Mouse (Mus musculus): ENCODE measurements at regions not wholly inside any gene's neighbourhood (a gene's known extent, or its start where the extent isn't known, plus 50 kb on each side); places are given as distances from the start of the nearest gene placed in this dataset.

DNA sequence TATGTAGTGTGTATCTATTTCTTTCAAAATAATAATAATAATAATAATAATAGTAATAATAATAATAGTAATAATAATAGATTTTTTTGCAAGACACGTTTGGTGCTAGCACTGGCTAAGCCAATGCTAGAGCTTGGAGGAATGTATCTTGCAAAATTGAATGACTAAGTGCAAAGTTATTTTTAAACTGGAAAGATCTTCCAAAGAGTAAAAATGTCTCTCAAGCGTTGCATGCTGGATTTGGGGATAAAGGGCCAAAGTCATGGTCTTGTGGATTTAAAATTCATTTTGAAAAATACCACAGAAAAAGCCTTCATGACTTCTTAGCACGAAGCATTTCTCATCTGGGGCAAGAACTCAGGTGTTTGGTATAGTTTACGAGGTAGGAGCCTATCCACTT lies 365.3 kb upstream of the Fam98a start:
- Histone ChIP-seq H3K4me2 (ENCODE audit: low read depth, low read length) (no peak overlapping the region), H3K27me3 (ENCODE audit: control insufficient read depth, insufficient read depth, low read length) (no peaks in the 10 kb centered on the region), H3K9me3 (replicated peaks; ENCODE audit: control insufficient read depth, low read length) (no peaks in the 10 kb centered on the region), H3K9ac (replicated peaks; ENCODE audit: low read depth, low read length) (no peak overlapping the region), H3K36me3 (replicated peaks; ENCODE audit: control insufficient read depth, insufficient read depth, low read length) (no peaks in the 10 kb centered on the region), H3K27ac (ENCODE audit: low read depth) (no peak overlapping the region), H3K4me3 (ENCODE audit: low read depth, low read length) (no peak overlapping the region), H3K4me1 (ENCODE audit: control insufficient read depth, insufficient read depth) (no peaks in the 10 kb centered on the region)
- no peak for ATAC-seq (ENCODE audit: insufficient read depth, low read depth)
- DNase-seq (ENCODE audit: low spot score): no peak
- WGBS: 66% methylated on average over 4 of the region's 4 CpGs
- TF ChIP-seq EP300 (IDR thresholded peaks at IDR 0.05; ENCODE audit: low read depth) (no peak), CTCF (IDR thresholded peaks at IDR 0.05; ENCODE audit: low read depth) (no peak)

GRCm38 (mm10) chr17:75916590-75916989 lies 364.8 kb upstream of the Fam98a start:
- Histone ChIP-seq H3K4me3 (ENCODE audit: low read depth, low read length) (no peak overlapping the region), H3K4me2 (ENCODE audit: low read depth, low read length) (no peak overlapping the region), H3K36me3 (replicated peaks; ENCODE audit: control insufficient read depth, insufficient read depth, low read length) (no peaks in the 10 kb centered on the region), H3K9ac (replicated peaks; ENCODE audit: low read depth, low read length) (no peak overlapping the region), H3K4me1 (ENCODE audit: control insufficient read depth, insufficient read depth) (no peaks in the 10 kb centered on the region), H3K9me3 (replicated peaks; ENCODE audit: control insufficient read depth, low read length) (no peaks in the 10 kb centered on the region), H3K27ac (ENCODE audit: low read depth) (no peak overlapping the region), H3K27me3 (ENCODE audit: control insufficient read depth, insufficient read depth, low read length) (no peaks in the 10 kb centered on the region)
- ATAC-seq (ENCODE audit: insufficient read depth, low read depth) (no peak), DNase-seq (ENCODE audit: low spot score) (no peak)
- 70% methylated on average over 2 of the region's 2 CpGs for WGBS
- TF ChIP-seq EP300 (IDR thresholded peaks at IDR 0.05; ENCODE audit: low read depth): no peak
- no peak for TF ChIP-seq CTCF (IDR thresholded peaks at IDR 0.05; ENCODE audit: low read depth)

GRCm38 (mm10) chr17:75915256-75915655 lies 363.5 kb upstream of the Fam98a start:
- H3K4me1 ChIP-seq (ENCODE audit: control insufficient read depth, insufficient read depth): no peaks in the 10 kb centered on the region
- DNase-seq (ENCODE audit: low spot score) (no peak), ATAC-seq (ENCODE audit: insufficient read depth, low read depth) (no peak)
- no peaks in the 10 kb centered on the region for H3K9me3 ChIP-seq (replicated peaks; ENCODE audit: control insufficient read depth, low read length)
- WGBS: 76% methylated on average over 1 of the region's 1 CpGs
- no peak overlapping the region for H3K9ac ChIP-seq (replicated peaks; ENCODE audit: low read depth, low read length)
- no peak overlapping the region for H3K4me2 ChIP-seq (ENCODE audit: low read depth, low read length)
- H3K27ac ChIP-seq (ENCODE audit: low read depth): no peak overlapping the region
- no peaks in the 10 kb centered on the region for H3K36me3 ChIP-seq (replicated peaks; ENCODE audit: control insufficient read depth, insufficient read depth, low read length)
- no peak for TF ChIP-seq EP300 (IDR thresholded peaks at IDR 0.05; ENCODE audit: low read depth)
- TF ChIP-seq CTCF (IDR thresholded peaks at IDR 0.05; ENCODE audit: low read depth): no peak
- H3K4me3 ChIP-seq (ENCODE audit: low read depth, low read length): no peak overlapping the region
- no peaks in the 10 kb centered on the region for H3K27me3 ChIP-seq (ENCODE audit: control insufficient read depth, insufficient read depth, low read length)

- TF ChIP-seq CTCF (IDR thresholded peaks at IDR 0.05; ENCODE audit: low read depth) (no peak), EP300 (IDR thresholded peaks at IDR 0.05; ENCODE audit: low read depth) (no peak)
- Histone ChIP-seq H3K4me3 (ENCODE audit: low read depth, low read length) (no peak overlapping the region), H3K4me2 (ENCODE audit: low read depth, low read length) (no peak overlapping the region), H3K27me3 (ENCODE audit: control insufficient read depth, insufficient read depth, low read length) (no peaks in the 10 kb centered on the region), H3K9ac (replicated peaks; ENCODE audit: low read depth, low read length) (no peak overlapping the region), H3K36me3 (replicated peaks; ENCODE audit: control insufficient read depth, insufficient read depth, low read length) (no peaks in the 10 kb centered on the region), H3K27ac (ENCODE audit: low read depth) (no peak overlapping the region), H3K4me1 (ENCODE audit: control insufficient read depth, insufficient read depth) (no peaks in the 10 kb centered on the region), H3K9me3 (replicated peaks; ENCODE audit: control insufficient read depth, low read length) (no peaks in the 10 kb centered on the region)
- WGBS: 72% methylated on average over 3 of the region's 3 CpGs
- no peak for ATAC-seq (ENCODE audit: insufficient read depth, low read depth)
- no peak for DNase-seq (ENCODE audit: low spot score)
Measured at GRCm38 (mm10) chr17:75907085-75907484, 355.3 kb upstream of the Fam98a start.

- Histone ChIP-seq H3K9ac (replicated peaks; ENCODE audit: low read depth, low read length) (no peak overlapping the region), H3K4me1 (ENCODE audit: control insufficient read depth, insufficient read depth) (no peaks in the 10 kb centered on the region), H3K36me3 (replicated peaks; ENCODE audit: control insufficient read depth, insufficient read depth, low read length) (no peaks in the 10 kb centered on the region), H3K9me3 (replicated peaks; ENCODE audit: control insufficient read depth, low read length) (no peaks in the 10 kb centered on the region), H3K27me3 (ENCODE audit: control insufficient read depth, insufficient read depth, low read length) (no peaks in the 10 kb centered on the region), H3K4me3 (ENCODE audit: low read depth, low read length) (no peak overlapping the region), H3K4me2 (ENCODE audit: low read depth, low read length) (no peak overlapping the region), H3K27ac (ENCODE audit: low read depth) (no peak overlapping the region)
- no peak for ATAC-seq (ENCODE audit: insufficient read depth, low read depth)
- TF ChIP-seq CTCF (IDR thresholded peaks at IDR 0.05; ENCODE audit: low read depth) (no peak), EP300 (IDR thresholded peaks at IDR 0.05; ENCODE audit: low read depth) (no peak)
- 62% methylated on average over 3 of the region's 3 CpGs for WGBS
- DNase-seq (ENCODE audit: low spot score): no peak
Measured at GRCm38 (mm10) chr17:75906643-75907042, 354.9 kb upstream of the Fam98a start.

DNA sequence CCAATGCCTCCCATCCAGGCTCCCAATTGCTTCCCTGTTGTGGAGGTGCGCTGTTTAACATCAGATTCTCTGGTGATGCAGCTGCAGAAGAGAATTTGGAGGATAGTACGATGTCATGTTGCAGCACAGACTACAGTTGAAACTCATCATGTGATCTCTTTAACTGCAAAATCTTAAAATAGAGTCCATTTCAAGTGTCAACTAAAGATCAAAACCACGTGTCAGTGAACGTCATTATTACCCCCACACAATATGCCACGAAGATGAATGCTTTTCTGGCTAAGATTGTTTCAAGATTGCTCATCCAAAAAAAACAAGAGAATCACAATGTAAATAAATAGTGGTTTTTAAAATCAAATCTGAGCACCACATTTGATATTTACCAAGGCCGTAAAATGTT lies 343.7 kb upstream of the Fam98a start:
- H3K4me2 ChIP-seq (ENCODE audit: low read depth, low read length): no peak overlapping the region
- no peak for ATAC-seq (ENCODE audit: insufficient read depth, low read depth)
- DNase-seq (ENCODE audit: low spot score): no peak
- WGBS: 74% methylated on average over 6 of the region's 6 CpGs
- no peaks in the 10 kb centered on the region for H3K36me3 ChIP-seq (replicated peaks; ENCODE audit: control insufficient read depth, insufficient read depth, low read length)
- no peaks in the 10 kb centered on the region for H3K27me3 ChIP-seq (ENCODE audit: control insufficient read depth, insufficient read depth, low read length)
- TF ChIP-seq CTCF (IDR thresholded peaks at IDR 0.05; ENCODE audit: low read depth): no peak
- no peak for TF ChIP-seq EP300 (IDR thresholded peaks at IDR 0.05; ENCODE audit: low read depth)
- H3K27ac ChIP-seq (ENCODE audit: low read depth): no peak overlapping the region
- no peak overlapping the region for H3K4me3 ChIP-seq (ENCODE audit: low read depth, low read length)
- H3K9ac ChIP-seq (replicated peaks; ENCODE audit: low read depth, low read length): no peak overlapping the region
- no peaks in the 10 kb centered on the region for H3K4me1 ChIP-seq (ENCODE audit: control insufficient read depth, insufficient read depth)
- H3K9me3 ChIP-seq (replicated peaks; ENCODE audit: control insufficient read depth, low read length): no peaks in the 10 kb centered on the region
